Comparison of ENCODE assay signal across 8 mouse cellular contexts in genomic region chr13:21478759-21479670, GRCm38 (mm10). TPM values are rescaled to one million over a fixed set of nuclear protein-coding genes. Genes with fewer than 3 reads are reported as not detected.
DNase-seq lines count a peak whose midpoint lies in the region; ATAC-seq and TF ChIP-seq lines count a peak whose summit lies in the region.
"Not testable (repeated sequence)": the region's sequence is repeated elsewhere in the genome, so short reads cannot be mapped to it uniquely, and the experiment has no call there.

Zkscan4 (plus strand) TSS chr13:21478907.
Gm10065 (minus strand) TSS chr13:21479441.

- H3K27ac ChIP-seq in bone marrow macrophage, adult 2 months (ENCODE audit: insufficient read depth, low read depth, low read length), result peak within 1 kb of the TSS; percentile 57
- peak within 1 kb of the TSS; percentile 78 for H3K27ac ChIP-seq in embryonic facial prominence, embryonic 15.5 days (replicated peaks)
- H3K27ac ChIP-seq in heart, adult 2 months, result peak within 1 kb of the TSS; percentile 74
- not testable (repeated sequence) for H3K27ac ChIP-seq in macrophage

- H3K9ac ChIP-seq in embryonic facial prominence, embryonic 15.5 days, result peak within 1 kb of the TSS; percentile 33
- H3K9ac ChIP-seq in heart, adult 2 months (ENCODE audit: low read depth, low read length), result peak within 1 kb of the TSS; percentile 47

- not testable (repeated sequence) for H3K79me2 ChIP-seq in heart, adult 2 months (replicated peaks; ENCODE audit: control insufficient read depth, insufficient read depth, low read length); macrophage (ENCODE audit: inconsistent target)

- ATAC-seq in embryonic facial prominence, embryonic 15.5 days (ENCODE audit: insufficient number of reproducible peaks, low FRiP score, low TSS enrichment, low read depth), result peak; percentile 78

- 2% methylated on average over 31 of the region's 31 CpGs for WGBS in embryonic facial prominence, embryonic 15.5 days
- WGBS in heart, adult 2 months, result 7% methylated on average over 31 of the region's 31 CpGs
- 5% methylated on average over 18 of the region's 31 CpGs for WGBS in macrophage (ENCODE audit: missing documents)

- H3K27me3 ChIP-seq in embryonic facial prominence, embryonic 15.5 days; heart, adult 2 months (ENCODE audit: control insufficient read depth, insufficient read depth, low read length): not testable (repeated sequence)

- TF ChIP-seq POLR2A in bone marrow macrophage, adult 2 months (IDR thresholded peaks at IDR 0.05; ENCODE audit: borderline replicate concordance, low read depth, low read length), result not testable (repeated sequence)
- TF ChIP-seq POLR2A in heart, adult 2 months (IDR thresholded peaks at IDR 0.05; ENCODE audit: insufficient read depth, low read depth, low read length), result peak; percentile 52

- peak within 1 kb of the TSS; percentile 56 for H3K4me2 ChIP-seq in embryonic facial prominence, embryonic 15.5 days (replicated peaks)

- peak; percentile 66 to 69 for DNase-seq in heart, adult 2 months
- DNase-seq in kidney, adult 11 months, result peak; percentile 51
- DNase-seq in left cerebral cortex, postnatal 14 days (ENCODE audit: low spot score in 2 of 2), result peak; percentile 84
- peak; percentile 65 for DNase-seq in retina, postnatal 7 days (ENCODE audit: low read depth, low spot score)
- peak; percentile 56 for DNase-seq in yolk sac, embryonic 10.5 days (ENCODE audit: low spot score)

- H3K4me3 ChIP-seq in bone marrow macrophage, adult 2 months (ENCODE audit: insufficient read depth, low read length), result peak within 1 kb of the TSS; percentile 66
- H3K4me3 ChIP-seq in embryonic facial prominence, embryonic 15.5 days (replicated peaks), result peak within 1 kb of the TSS; percentile 56
- peak within 1 kb of the TSS; percentile 62 for H3K4me3 ChIP-seq in heart, adult 2 months
- peak within 1 kb of the TSS; percentile 34 for H3K4me3 ChIP-seq in macrophage (ENCODE audit: inconsistent target)

- H3K9me3 ChIP-seq in embryonic facial prominence, embryonic 15.5 days (replicated peaks), result not testable (repeated sequence)

- intact Hi-C loops in heart, adult 2 months (cut with DNase I), result loop anchor here (2.0 to 5.0 kb wide), 3 partner anchors 26 to 53 kb away; partner anchors contain the start of genes Zkscan8 and Zscan26
- intact Hi-C loops in left cerebral cortex, postnatal 14 days (cut with DNase I), result loop anchor here (2.0 kb wide), 1 partner anchor 26 kb away; the partner anchor contains the start of gene Zscan26

- TF ChIP-seq EP300 in heart, adult 2 months (IDR thresholded peaks at IDR 0.05; ENCODE audit: insufficient read depth, low read depth, low read length), result not testable (repeated sequence)

- peak; percentile 17; the same call in 1 of the 2 replicates for TF ChIP-seq CTCF in bone marrow macrophage, adult 2 months (IDR thresholded peaks at IDR 0.05; ENCODE audit: low read depth, low read length)
- not testable (repeated sequence) for TF ChIP-seq CTCF in heart, adult 2 months (IDR thresholded peaks at IDR 0.05)

- not testable (repeated sequence) for H3K4me1 ChIP-seq in bone marrow macrophage, adult 2 months (ENCODE audit: control insufficient read depth, insufficient read depth, low read length); embryonic facial prominence, embryonic 15.5 days; heart, adult 2 months (ENCODE audit: control insufficient read depth, insufficient read depth, low read length)

- not testable (repeated sequence) for H3K36me3 ChIP-seq in embryonic facial prominence, embryonic 15.5 days; heart, adult 2 months (ENCODE audit: control insufficient read depth, insufficient read depth, low read length); macrophage (ENCODE audit: inconsistent target)

RNA-seq across cellular contexts. Expression of gene Zkscan4, which starts in this region (rescaled TPM):
- 1.5 and 2.6 TPM in 2 replicates for polyA plus RNA-seq in bone marrow macrophage, adult 2 months (2012; ENCODE audit: insufficient read depth, insufficient read length, missing spikeins)
- 3.7 and 4.3 TPM in 2 replicates for polyA plus RNA-seq in embryonic facial prominence, embryonic 15.5 days (2015; fragmentation: Nextera tagmentation; extraction: Ambion mirVana)
- 1 to 10 TPM in 1 of 2 experiments, under 1 TPM in 1; 0.77 to 1.1 TPM for total RNA-seq in heart, adult 2 months (2021)
- polyA plus RNA-seq in heart, adult 2 months (2012; rRNA removed), result 0.47 and 0.94 TPM in 2 replicates
- total RNA-seq in left cerebral cortex, postnatal 14 days (2021), result 1 to 10 TPM; 7.2 to 7.3 TPM
- total RNA-seq in macrophage (2018; cell fraction: chromatin; rRNA removed), result 1 to 10 TPM in 5 of 26 experiments, under 1 TPM in 3, not detected in 18; 0.33 to 2.3 (median 1.2) TPM
- 1 to 10 TPM in 6 of 26 experiments, under 1 TPM in 18, not detected in 2; 0.03 to 1.5 (median 0.52) TPM for total RNA-seq in macrophage (2018; cell fraction: cytosol; rRNA removed)
- total RNA-seq in macrophage (2018; cell fraction: nucleus; rRNA removed), result 1 to 10 TPM in 4 of 26 experiments, under 1 TPM in 8, not detected in 14; 0.28 to 1.9 (median 0.44) TPM
- polyA plus RNA-seq in macrophage (2018), result 0.47 to 0.84 TPM (median 0.63 TPM) in 3 replicates

RNA-seq across cellular contexts. Expression of gene Gm10065, which starts in this region (rescaled TPM):
- polyA plus RNA-seq in bone marrow macrophage, adult 2 months (2012; ENCODE audit: insufficient read depth, insufficient read length, missing spikeins), result not detected in 2 replicates
- 1.8 TPM in 1 of 2 replicates, not detected in the other for polyA plus RNA-seq in embryonic facial prominence, embryonic 15.5 days (2015; fragmentation: Nextera tagmentation; extraction: Ambion mirVana)
- total RNA-seq in heart, adult 2 months (2021), result not detected
- not detected in 2 replicates for polyA plus RNA-seq in heart, adult 2 months (2012; rRNA removed)
- not detected for total RNA-seq in left cerebral cortex, postnatal 14 days (2021)
- not detected for total RNA-seq in macrophage (2018; cell fraction: chromatin; rRNA removed)
- not detected for total RNA-seq in macrophage (2018; cell fraction: cytosol; rRNA removed)
- not detected for total RNA-seq in macrophage (2018; cell fraction: nucleus; rRNA removed)
- not detected in 3 replicates for polyA plus RNA-seq in macrophage (2018)
